Mouse (Mus musculus): Measurements from ENCODE around the gene Pomgnt1. TPM values are rescaled to one million over a fixed set of nuclear protein-coding genes. Genes with fewer than 3 reads are reported as not detected.

Gene Pomgnt1
- polyA plus RNA-seq (2015; fragmentation: Nextera tagmentation; extraction: Ambion mirVana): 60.2 and 68.8 TPM in 2 replicates

GRCm38 (mm10) chr4:116123602-116124519 is at the start of gene Pomgnt1, which contains the start of gene Rad54l:
Gene Pomgnt1, plus strand, starts transcription at chr4:116123840.
Gene Rad54l, minus strand, starts transcription at chr4:116123690.
- Histone ChIP-seq H3K36me3 (ENCODE audit: control insufficient read depth, insufficient read depth) (no peaks in the 10 kb centered on the region), H3K4me2 (ENCODE audit: low read depth, low read length) (peak within 1 kb of the TSS; percentile 82), H3K4me3 (ENCODE audit: low read length) (peak within 1 kb of the TSS; percentile 78), H3K9me3 (replicated peaks; ENCODE audit: control insufficient read depth, low read length) (no peaks in the 10 kb centered on the region), H3K4me1 (ENCODE audit: control insufficient read depth, insufficient read depth, low read length) (peaks cover 15% of the 10 kb centered on the region), H3K27me3 (ENCODE audit: control insufficient read depth, insufficient read depth, low read length) (no peaks in the 10 kb centered on the region), H3K27ac (ENCODE audit: low read length) (peak within 1 kb of the TSS; percentile 80), H3K9ac (ENCODE audit: low read length) (peak within 1 kb of the TSS; percentile 80)
- peak; percentile 98 for ATAC-seq (replicated peaks; ENCODE audit: extremely low read depth, insufficient read depth, low FRiP score)
- 5% methylated on average over 24 of the region's 24 CpGs for WGBS

GRCm38 (mm10) chr4:116074145-116074675 is 49.4 kb upstream of the Pomgnt1 start:
- H3K27me3 ChIP-seq (ENCODE audit: control insufficient read depth, insufficient read depth, low read length): no peaks in the 10 kb centered on the region
- 0% methylated on average over 8 of the region's 8 CpGs for WGBS

GRCm38 (mm10) chr4:116074861-116075620 is 48.6 kb upstream of the Pomgnt1 start, which contains the start of the genes Uqcrh and Lrrc41:
Gene Uqcrh, minus strand, starts transcription at chr4:116075071.
Gene Lrrc41, plus strand, starts transcription at chr4:116075269.
- Histone ChIP-seq H3K4me3 (ENCODE audit: low read length) (peak within 1 kb of the TSS; percentile 92), H3K27ac (ENCODE audit: low read length) (peak within 1 kb of the TSS; percentile 97), H3K4me2 (ENCODE audit: low read depth, low read length) (peak within 1 kb of the TSS; percentile 87), H3K27me3 (ENCODE audit: control insufficient read depth, insufficient read depth, low read length) (no peaks in the 10 kb centered on the region), H3K36me3 (ENCODE audit: control insufficient read depth, insufficient read depth) (peaks cover 6% of the 10 kb centered on the region; the same call in 1 of the 2 replicates), H3K9me3 (replicated peaks; ENCODE audit: control insufficient read depth, low read length) (no peaks in the 10 kb centered on the region), H3K4me1 (ENCODE audit: control insufficient read depth, insufficient read depth, low read length) (peaks cover 27% of the 10 kb centered on the region), H3K9ac (ENCODE audit: low read length) (peak within 1 kb of the TSS; percentile 98)
- ATAC-seq (replicated peaks; ENCODE audit: extremely low read depth, insufficient read depth, low FRiP score): peak; percentile 90
- WGBS: under 1% methylated on average over 54 of the region's 55 CpGs

More at GRCm38 (mm10) chr4:116074145-116074675, 49.4 kb upstream of the Pomgnt1 start:
- Histone ChIP-seq H3K36me3 (ENCODE audit: control insufficient read depth, insufficient read depth) (peaks cover 10% of the 10 kb centered on the region), H3K4me2 (ENCODE audit: low read depth, low read length) (peak overlapping the region; percentile 87), H3K9me3 (replicated peaks; ENCODE audit: control insufficient read depth, low read length) (no peaks in the 10 kb centered on the region), H3K4me3 (ENCODE audit: low read length) (peak overlapping the region; percentile 92), H3K4me1 (ENCODE audit: control insufficient read depth, insufficient read depth, low read length) (peaks cover 27% of the 10 kb centered on the region), H3K9ac (ENCODE audit: low read length) (peak overlapping the region; percentile 98), H3K27ac (ENCODE audit: low read length) (peak overlapping the region; percentile 97)
- ATAC-seq (replicated peaks; ENCODE audit: extremely low read depth, insufficient read depth, low FRiP score): no peak

- peaks cover 24% of the 10 kb centered on the region for H3K4me1 ChIP-seq (ENCODE audit: control insufficient read depth, insufficient read depth, low read length)
- WGBS: under 1% methylated on average over 71 of the region's 77 CpGs
- peak overlapping the region; percentile 97 for H3K27ac ChIP-seq (ENCODE audit: low read length)
- ATAC-seq (replicated peaks; ENCODE audit: extremely low read depth, insufficient read depth, low FRiP score): peak; percentile 63
- H3K36me3 ChIP-seq (ENCODE audit: control insufficient read depth, insufficient read depth): peaks cover 9% of the 10 kb centered on the region
- no peaks in the 10 kb centered on the region for H3K9me3 ChIP-seq (replicated peaks; ENCODE audit: control insufficient read depth, low read length)
- H3K9ac ChIP-seq (ENCODE audit: low read length): peak overlapping the region; percentile 98
- no peaks in the 10 kb centered on the region for H3K27me3 ChIP-seq (ENCODE audit: control insufficient read depth, insufficient read depth, low read length)
- H3K4me2 ChIP-seq (ENCODE audit: low read depth, low read length): peak overlapping the region; percentile 74
- peak overlapping the region; percentile 92 for H3K4me3 ChIP-seq (ENCODE audit: low read length)
Measured at GRCm38 (mm10) chr4:116075631-116076368, 47.8 kb upstream of the Pomgnt1 start.

- H3K9ac ChIP-seq (ENCODE audit: low read length): peak overlapping the region; percentile 98
- H3K4me2 ChIP-seq (ENCODE audit: low read depth, low read length): peak overlapping the region; percentile 74
- WGBS: 2% methylated on average over 37 of the region's 37 CpGs
- no peaks in the 10 kb centered on the region for H3K9me3 ChIP-seq (replicated peaks; ENCODE audit: control insufficient read depth, low read length)
- no peaks in the 10 kb centered on the region for H3K27me3 ChIP-seq (ENCODE audit: control insufficient read depth, insufficient read depth, low read length)
- peak overlapping the region; percentile 92 for H3K4me3 ChIP-seq (ENCODE audit: low read length)
- peaks cover 24% of the 10 kb centered on the region for H3K4me1 ChIP-seq (ENCODE audit: control insufficient read depth, insufficient read depth, low read length)
- H3K36me3 ChIP-seq (ENCODE audit: control insufficient read depth, insufficient read depth): peaks cover 17% of the 10 kb centered on the region
- H3K27ac ChIP-seq (ENCODE audit: low read length): peak overlapping the region; percentile 97
- ATAC-seq (replicated peaks; ENCODE audit: extremely low read depth, insufficient read depth, low FRiP score): peak; percentile 4; the same call in 1 of the 2 replicates
Measured at GRCm38 (mm10) chr4:116076369-116077231, 47.0 kb upstream of the Pomgnt1 start.

- Histone ChIP-seq H3K36me3 (ENCODE audit: control insufficient read depth, insufficient read depth) (peaks cover 19% of the 10 kb centered on the region), H3K4me3 (ENCODE audit: low read length) (peak overlapping the region; percentile 92), H3K9me3 (replicated peaks; ENCODE audit: control insufficient read depth, low read length) (no peaks in the 10 kb centered on the region), H3K4me1 (ENCODE audit: control insufficient read depth, insufficient read depth, low read length) (peaks cover 24% of the 10 kb centered on the region), H3K27ac (ENCODE audit: low read length) (peak overlapping the region; percentile 97), H3K9ac (ENCODE audit: low read length) (peak overlapping the region; percentile 98), H3K4me2 (ENCODE audit: low read depth, low read length) (peak overlapping the region; percentile 74), H3K27me3 (ENCODE audit: control insufficient read depth, insufficient read depth, low read length) (no peaks in the 10 kb centered on the region)
- 34% methylated on average over 3 of the region's 3 CpGs for WGBS
- no peak for ATAC-seq (replicated peaks; ENCODE audit: extremely low read depth, insufficient read depth, low FRiP score)
Measured at GRCm38 (mm10) chr4:116077240-116078095, 46.2 kb upstream of the Pomgnt1 start.

- no peak for ATAC-seq (replicated peaks; ENCODE audit: extremely low read depth, insufficient read depth, low FRiP score)
- 82% methylated on average over 23 of the region's 23 CpGs for whole genome bisulfite sequencing
- H3K4me1 ChIP-seq (ENCODE audit: control insufficient read depth, insufficient read depth, low read length): no peaks in the 10 kb centered on the region
Measured at GRCm38 (mm10) chr4:116088510-116089249, 35.0 kb upstream of the Pomgnt1 start.

More at GRCm38 (mm10) chr4:116088510-116089249, 35.0 kb upstream of the Pomgnt1 start:
- no peaks in the 10 kb centered on the region for H3K27me3 ChIP-seq (ENCODE audit: control insufficient read depth, insufficient read depth, low read length)
- H3K36me3 ChIP-seq (ENCODE audit: control insufficient read depth, insufficient read depth): peaks cover 65% of the 10 kb centered on the region
- no peak overlapping the region for H3K27ac ChIP-seq (ENCODE audit: low read length)
- no peak overlapping the region for H3K9ac ChIP-seq (ENCODE audit: low read length)
- no peak overlapping the region for H3K4me2 ChIP-seq (ENCODE audit: low read depth, low read length)
- H3K9me3 ChIP-seq (replicated peaks; ENCODE audit: control insufficient read depth, low read length): no peaks in the 10 kb centered on the region
- H3K4me3 ChIP-seq (ENCODE audit: low read length): no peak overlapping the region

Measured in heart, embryonic 16.5 days (tissue).